Mouse (Mus musculus): ENCODE data around the gene Ece2.

DNA sequence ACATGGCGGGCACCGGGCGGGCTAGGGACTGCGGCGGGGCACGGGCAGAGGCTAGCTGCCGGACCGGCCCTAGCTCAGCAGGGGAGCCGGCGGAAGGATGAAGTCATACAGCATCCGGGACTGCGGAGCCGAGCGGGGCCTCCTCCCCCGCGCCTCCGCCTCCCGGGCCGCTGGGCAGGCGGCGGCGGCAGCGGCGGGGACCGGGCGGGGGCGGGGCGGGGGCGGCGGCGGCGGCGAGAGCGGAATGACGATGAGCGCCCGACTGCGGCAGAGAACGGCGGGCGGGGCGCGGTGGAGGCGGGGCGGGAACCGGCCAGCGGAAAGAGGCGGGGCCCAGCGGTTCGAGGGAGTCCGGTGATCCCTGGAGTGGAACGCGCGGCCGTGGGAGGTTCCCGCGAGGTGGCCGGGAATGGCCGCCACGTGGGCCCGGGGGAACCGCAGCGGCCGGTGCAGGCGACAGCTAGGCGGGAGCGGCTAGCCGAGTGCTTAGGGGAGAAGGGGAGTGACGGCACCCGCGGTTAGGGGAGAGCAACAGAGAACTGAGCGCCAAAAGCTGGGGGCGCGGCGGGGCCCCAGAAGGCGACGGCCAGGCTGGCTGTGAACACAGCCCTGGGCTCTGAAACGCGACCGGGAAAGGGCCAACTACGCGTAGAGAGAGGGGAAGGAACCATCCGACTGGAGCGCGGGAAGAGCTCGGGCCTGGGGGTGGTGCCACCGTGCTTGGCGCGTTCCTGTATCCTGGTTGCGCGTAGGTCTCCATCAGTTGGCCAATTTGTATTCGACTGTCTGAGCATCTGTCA, 8.2 kb upstream of the Ece2 start, which contains the start of gene Camk2n2:
- TF ChIP-seq EP300 (optimal IDR thresholded peaks at IDR 0.05): no peak
- TF ChIP-seq CTCF (IDR thresholded peaks at IDR 0.05; ENCODE audit: low read depth): no peak
